Comparison of ENCODE assay signal across 19 mouse cellular contexts in genomic region chr4:142688241-142688640, GRCm38 (mm10).
DNase-seq lines count a peak whose midpoint lies in the region; ATAC-seq lines count a peak whose summit lies in the region.
"Had no signal": no experiment of that assay in that cellular context is flagged by ENCODE, and none has a peak within 500 bp of the region (broad histone marks: within the 10 kb centered on the region; RNA-seq: fewer than 3 reads in every experiment).

No protein-coding gene starts in this region.

- no peak for ATAC-seq in inflammation-experienced regulatory T-cells, adult 6 months
- ATAC-seq: forebrain, embryonic 14.5 days; forebrain, embryonic 16.5 days had no signal

- intact Hi-C loops in heart, postnatal 10 days (cut with DNase I) = no loop called here

- peak; percentile 61 for DNase-seq in heart, adult 11 months
- DNase-seq in heart, postnatal 10 days = no peak
- peak; percentile 5 for DNase-seq in layer of hippocampus, adult 11-12 months (ENCODE audit: low spot score)
- DNase-seq in layer of hippocampus, postnatal 25 days (ENCODE audit: extremely low spot score in 1 of 2, low spot score in 1 of 2) = no peak
- DNase-seq in right cerebral cortex, postnatal 25 days = peak; percentile 10
- DNase-seq in right cerebral cortex, postnatal 4 days = no peak
- DNase-seq in telencephalon, adult 2 months (ENCODE audit: low read depth, low spot score) = peak; percentile 33
- DNase-seq: adrenal gland, adult 2 months; adrenal gland, postnatal 10 days; adrenal gland, postnatal 25 days; cerebellum, adult 11-12 months; cerebellum, adult 2 months; cerebellum, adult 9-10 months; cerebellum, postnatal 10 days; cerebellum, postnatal 25 days; embryo, embryonic 11 days had no signal

Comparison
In these comparisons a context has a peak if more than half of its experiments do, and no peak if none do; other contexts are left out.
1. DNase-seq: peak in heart, adult 11 months (single experiment), layer of hippocampus, adult 11-12 months (single experiment), right cerebral cortex, postnatal 25 days (single experiment) and telencephalon, adult 2 months (single experiment); none in heart, postnatal 10 days (0 of 2), layer of hippocampus, postnatal 25 days (0 of 2) and right cerebral cortex, postnatal 4 days (single experiment).